Mouse (Mus musculus) megakaryocyte, embryonic 14.5 days (primary cell): ENCODE results near the gene Bbc3.

Source experiments
- FLI1 ChIP-seq: IDR thresholded peaks from 2 replicates; pipeline ENCODE4 v1.6.1; 2012; ENCODE audit warnings: low read length, inconsistent platforms, mixed read lengths
- GATA1 ChIP-seq: IDR thresholded peaks from 3 replicates; pipeline ENCODE4 v1.6.1; 2012; ENCODE audit warnings: mixed read lengths, low read length, inconsistent platforms, borderline replicate concordance

DNA sequence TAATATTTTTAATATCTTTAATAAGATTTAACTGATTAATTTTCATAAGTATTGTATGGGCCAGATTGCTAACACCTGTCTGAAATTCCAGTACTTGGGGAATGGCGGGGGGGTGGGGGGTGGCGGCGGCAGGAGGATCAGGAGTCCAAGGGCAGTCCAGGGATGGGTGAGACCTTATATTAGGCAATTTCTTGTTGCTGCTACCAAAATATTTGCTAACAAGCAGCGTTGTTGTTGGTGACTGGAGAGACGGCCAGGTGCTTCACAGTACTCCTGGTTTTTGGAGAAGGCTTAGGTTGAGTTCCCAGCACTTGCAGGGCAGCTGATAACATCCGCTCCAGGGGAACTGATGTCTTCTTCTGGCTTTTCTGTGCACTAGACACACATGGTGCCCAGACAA is 12.3 kb downstream of the Bbc3 start:
- TF ChIP-seq GATA1 (no peak), FLI1 (no peak)
